14 mouse cellular contexts compared by ENCODE assay signal in the genomic region with DNA sequence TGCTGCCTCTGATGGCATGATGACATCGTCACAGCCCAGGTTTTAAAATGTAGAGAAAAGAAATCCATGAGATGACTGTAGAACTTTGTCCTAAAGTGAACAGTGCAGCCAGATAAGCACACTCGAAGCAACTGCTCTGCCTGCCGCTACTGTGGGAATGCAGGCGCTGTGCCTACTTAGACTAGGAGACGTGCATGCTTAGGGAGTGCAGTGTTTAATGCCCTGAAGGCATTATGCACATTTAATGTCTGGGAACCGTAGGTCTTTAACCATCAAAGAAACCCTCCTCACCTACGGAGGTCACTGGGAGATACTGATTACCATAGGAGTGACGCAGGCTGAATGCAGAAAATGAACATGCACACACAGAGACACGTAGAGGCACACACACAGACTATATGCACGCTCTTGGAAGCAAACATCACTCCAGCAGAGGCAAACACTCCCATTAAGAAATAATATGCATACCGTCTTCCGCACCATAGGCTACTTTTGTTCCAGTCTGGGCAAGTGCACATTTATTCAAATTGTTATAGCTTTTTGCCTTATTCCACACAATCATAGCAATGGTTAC. TPM values are rescaled to one million over a fixed set of nuclear protein-coding genes. Genes with fewer than 3 reads are reported as not detected.
A peak's percentile ranks its signal among the peaks of the same experiment; 100 is the strongest.
DNase-seq lines count a peak whose midpoint lies in the region; ATAC-seq and TF ChIP-seq lines count a peak whose summit lies in the region.
"Had no signal": no experiment of that assay in that cellular context is flagged by ENCODE, and none has a peak within 500 bp of the region (broad histone marks: within the 10 kb centered on the region; RNA-seq: fewer than 3 reads in every experiment).

No protein-coding gene starts in this region.

- peaks cover 12% of the 10 kb centered on the region for H3K4me1 ChIP-seq in forebrain, embryonic 12.5 days
- no peaks in the 10 kb centered on the region; the same call in 1 of the 2 replicates for H3K4me1 ChIP-seq in hindbrain, postnatal 0 days (ENCODE audit: insufficient read depth, low read length)
- peaks cover 13% of the 10 kb centered on the region for H3K4me1 ChIP-seq in neural tube, embryonic 13.5 days (replicated peaks)

- no peak overlapping the region for H3K27ac ChIP-seq in layer of hippocampus, adult 2 months
- no peak overlapping the region for H3K27ac ChIP-seq in forebrain, embryonic 12.5 days
- H3K27ac ChIP-seq in hindbrain, postnatal 0 days = 0 out of 2 replicates have a peak overlapping the region, but pooled peaks have one; percentile 32
- H3K27ac ChIP-seq in neural tube, embryonic 13.5 days (replicated peaks) = peak overlapping the region; percentile 7
- H3K27ac ChIP-seq: heart, embryonic 15.5 days; macrophage had no signal

- H3K9ac ChIP-seq in forebrain, embryonic 12.5 days = no peak overlapping the region
- peak overlapping the region; percentile 35 for H3K9ac ChIP-seq in hindbrain, postnatal 0 days (replicated peaks; ENCODE audit: low read length)
- H3K9ac ChIP-seq in neural tube, embryonic 13.5 days = peak overlapping the region; percentile 46; the same call in 1 of the 2 replicates
- H3K9ac ChIP-seq: heart, embryonic 15.5 days had no signal

- intact Hi-C loops in heart, postnatal 25 days (cut with DNase I) = no loop called here

- no peaks in the 10 kb centered on the region for H3K9me3 ChIP-seq in forebrain, embryonic 12.5 days
- H3K9me3 ChIP-seq in hindbrain, postnatal 0 days (ENCODE audit: low read length) = no peaks in the 10 kb centered on the region
- no peaks in the 10 kb centered on the region for H3K9me3 ChIP-seq in neural tube, embryonic 13.5 days
- H3K9me3 ChIP-seq: heart, embryonic 15.5 days had no signal

- H3K27me3 ChIP-seq in forebrain, embryonic 12.5 days = no peaks in the 10 kb centered on the region
- no peaks in the 10 kb centered on the region for H3K27me3 ChIP-seq in hindbrain, postnatal 0 days (ENCODE audit: insufficient read depth, low read length)
- no peaks in the 10 kb centered on the region for H3K27me3 ChIP-seq in neural tube, embryonic 13.5 days
- H3K27me3 ChIP-seq: heart, embryonic 15.5 days had no signal

- DNase-seq in layer of hippocampus, adult 2 months (ENCODE audit: low spot score in 2 of 2) = no peak
- DNase-seq in layer of hippocampus, postnatal 36 days = no peak
- DNase-seq in hindbrain, postnatal 0 days (ENCODE audit: low spot score) = peak; percentile 57
- DNase-seq in thymus, postnatal 0 days (ENCODE audit: low spot score) = no peak
- no peak for DNase-seq in heart, postnatal 25 days (ENCODE audit: low spot score)
- DNase-seq in lung, postnatal 10 days = no peak
- DNase-seq: kidney, postnatal 10 days had no signal

- no peak for TF ChIP-seq CTCF in layer of hippocampus, adult 2 months (conservative IDR thresholded peaks at IDR 0.05)
- no peak for TF ChIP-seq CTCF in hindbrain, postnatal 0 days (IDR thresholded peaks at IDR 0.05; ENCODE audit: low read depth)

- ATAC-seq in forebrain, embryonic 12.5 days (ENCODE audit: low FRiP score) = peak; percentile 67
- peak; percentile 82 for ATAC-seq in hindbrain, postnatal 0 days
- ATAC-seq in neural tube, embryonic 13.5 days (ENCODE audit: low read depth) = peak; percentile 89
- ATAC-seq: CD4-positive, CD25-positive, alpha-beta regulatory T cell, adult 4 months had no signal

- 42% methylated on average over 12 of the region's 12 CpGs for WGBS in forebrain, embryonic 12.5 days
- 16% methylated on average over 12 of the region's 12 CpGs for WGBS in hindbrain, postnatal 0 days
- WGBS in neural tube, embryonic 13.5 days = 30% methylated on average over 12 of the region's 12 CpGs

- peak overlapping the region; percentile 11; the same call in 1 of the 2 replicates for H3K4me2 ChIP-seq in forebrain, embryonic 12.5 days
- peak overlapping the region; percentile 55 for H3K4me2 ChIP-seq in hindbrain, postnatal 0 days (ENCODE audit: low read depth, low read length)
- H3K4me2 ChIP-seq in neural tube, embryonic 13.5 days = peak overlapping the region; percentile 40
- H3K4me2 ChIP-seq: heart, embryonic 15.5 days had no signal

- H3K4me3 ChIP-seq in layer of hippocampus, adult 2 months = peak overlapping the region; percentile 30
- H3K4me3 ChIP-seq in forebrain, embryonic 12.5 days (replicated peaks) = no peak overlapping the region
- peak overlapping the region; percentile 24 for H3K4me3 ChIP-seq in hindbrain, postnatal 0 days (ENCODE audit: low read length)
- H3K4me3 ChIP-seq in neural tube, embryonic 13.5 days = peak overlapping the region; percentile 3; the same call in 1 of the 2 replicates
- H3K4me3 ChIP-seq: heart, embryonic 15.5 days had no signal

- no peaks in the 10 kb centered on the region for H3K36me3 ChIP-seq in forebrain, embryonic 12.5 days (replicated peaks)
- H3K36me3 ChIP-seq in hindbrain, postnatal 0 days (ENCODE audit: insufficient read depth, low read length) = no peaks in the 10 kb centered on the region
- no peaks in the 10 kb centered on the region for H3K36me3 ChIP-seq in neural tube, embryonic 13.5 days
- H3K36me3 ChIP-seq: heart, embryonic 15.5 days had no signal

RNA-seq across cellular contexts. Expression of a gene that starts 48.1 kb away (rescaled TPM):
- total RNA-seq in layer of hippocampus, adult 2 months (2021) = 1 to 10 TPM; 3.9 to 5.0 TPM
- total RNA-seq in layer of hippocampus, postnatal 36 days (2021) = 1 to 10 TPM; 4.7 to 6.2 TPM
- polyA plus RNA-seq in forebrain, embryonic 12.5 days (2016; fragmentation: Nextera tagmentation; extraction: Ambion mirVana) = 25.0 and 26.0 TPM in 2 replicates
- 10.7 and 11.7 TPM in 2 replicates for total RNA-seq in hindbrain, postnatal 0 days (2014; rRNA removed)
- 3.7 and 4.1 TPM in 2 replicates for polyA plus RNA-seq in hindbrain, postnatal 0 days (2015; fragmentation: Nextera tagmentation; extraction: Ambion mirVana)
- polyA plus RNA-seq in neural tube, embryonic 13.5 days (2015; fragmentation: Nextera tagmentation; extraction: Ambion mirVana) = 10.2 and 10.7 TPM in 2 replicates
- 0.15 and 0.26 TPM in 2 replicates for polyA plus RNA-seq in thymus, postnatal 0 days (2015; fragmentation: Nextera tagmentation; extraction: Ambion mirVana)
- total RNA-seq in heart, postnatal 25 days (2021) = not detected
- total RNA-seq: common myeloid progenitor, adult 5-6 weeks had no signal
- polyA plus RNA-seq: CD4-positive, CD25-positive, alpha-beta regulatory T cell, adult 4 months; liver, adult 2 months; macrophage had no signal

Comparison
In these comparisons a context has a peak if more than half of its experiments do, and no peak if none do; other contexts are left out.
1. H3K27ac ChIP-seq: peak in hindbrain, postnatal 0 days (single experiment) and neural tube, embryonic 13.5 days (single experiment); none in layer of hippocampus, adult 2 months (single experiment) and forebrain, embryonic 12.5 days (single experiment).
2. RNA of a gene that starts 48.1 kb away (total RNA-seq): 10.7 to 11.7 TPM in hindbrain, postnatal 0 days, 4.7 to 6.2 TPM in layer of hippocampus, postnatal 36 days and 3.9 to 5.0 TPM in layer of hippocampus, adult 2 months; not detected in heart, postnatal 25 days; every median in the first group is over 4 times any median in the second.
3. Peak in every context shown above with its lines, with median percentiles within 50 percentile points of each other: ATAC-seq and H3K4me2 ChIP-seq.